Mouse (Mus musculus) liver, adult 2 months (tissue): ENCODE results near the gene Tbl2.

Experiments used
- CTCF ChIP-seq: fragments of 200-500 bp; IDR thresholded peaks from 2 replicates; pipeline ENCODE4 v1.5.1; 2011; ENCODE audit warnings: low read depth, low read length, control low read depth
- POLR2A ChIP-seq: fragments of 200-500 bp; IDR thresholded peaks from 2 replicates; pipeline ENCODE4 v1.6.1; 2011; ENCODE audit warnings: low read length, control low read depth; ENCODE audit not compliant: insufficient read depth; ENCODE audit errors: extremely low read depth

- no peak for TF ChIP-seq CTCF
- no peak for TF ChIP-seq POLR2A
These were observed 28.7 kb upstream of the Tbl2 start for GRCm38 (mm10) chr5:135120753-135121152.
